Mouse (Mus musculus): Measurements from ENCODE around the gene Spock1.

GRCm38 (mm10) chr13:57741186-57741585 lies 166.9 kb downstream of the Spock1 start:
- TF ChIP-seq GATA1 (IDR thresholded peaks at IDR 0.05; ENCODE audit: borderline replicate concordance, low read length): no peak
- no peak for TF ChIP-seq FLI1 (IDR thresholded peaks at IDR 0.05; ENCODE audit: low read length)

Data from megakaryocyte, embryonic 14.5 days (primary cell).